Mouse (Mus musculus) urinary bladder, adult 2 months (tissue): ENCODE results near the gene Cabp1. TPM values are rescaled to one million over a fixed set of nuclear protein-coding genes. Genes with fewer than 3 reads are reported as not detected.
A peak's percentile ranks its signal among the peaks of the same experiment; 100 is the strongest.

Source experiments
- DNase-seq: peaks from one replicate; pipeline ENCODE4 v3.0.0; 2022; ENCODE audit warnings: low spot score
- polyA plus RNA-seq: library from polyadenylated mRNA; depleted of rRNA; stranded (reverse); fragments of >200 nt; gene quantifications from 2 replicates; pipeline ENCODE4 v1.2.3, GENCODE M21; 2012; rRNA removed

Gene Cabp1
- 3.6 and 3.9 TPM in 2 replicates for polyA plus RNA-seq

GRCm38 (mm10) chr5:115193669-115194625 lies at the start of gene Cabp1:
Gene Cabp1, minus strand, starts transcription at chr5:115194381.
- DNase-seq = no peak

- no peak for DNase-seq
Measured at GRCm38 (mm10) chr5:115240191-115240590, 46.0 kb upstream of the Cabp1 start.

DNA sequence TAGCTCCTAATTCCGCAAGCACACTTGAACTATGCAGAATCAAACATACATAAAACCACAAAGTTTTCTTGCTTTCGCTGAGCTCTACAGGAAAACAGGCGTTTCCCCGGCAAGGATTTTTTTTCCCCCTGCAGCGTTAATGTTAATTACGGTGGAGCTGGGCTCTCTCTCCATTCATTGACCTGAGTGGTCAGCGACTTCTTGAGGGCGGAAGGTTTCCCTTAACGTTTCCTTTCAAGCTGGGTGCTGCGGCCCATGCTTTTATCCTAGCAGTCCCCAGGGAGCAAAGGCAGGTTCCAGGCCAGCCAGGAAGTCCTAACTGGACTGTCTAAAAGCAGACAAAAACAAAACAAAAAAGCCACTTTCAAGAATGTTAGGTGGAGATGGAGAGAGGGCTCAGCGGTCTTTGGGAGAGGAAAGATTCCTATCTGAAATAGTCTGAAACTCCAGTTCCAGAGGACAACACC lies 44.6 kb upstream of the Cabp1 start:
- DNase-seq = no peak

GRCm38 (mm10) chr5:115237803-115238728 lies 43.9 kb upstream of the Cabp1 start:
- peak; percentile 86 for DNase-seq

DNA sequence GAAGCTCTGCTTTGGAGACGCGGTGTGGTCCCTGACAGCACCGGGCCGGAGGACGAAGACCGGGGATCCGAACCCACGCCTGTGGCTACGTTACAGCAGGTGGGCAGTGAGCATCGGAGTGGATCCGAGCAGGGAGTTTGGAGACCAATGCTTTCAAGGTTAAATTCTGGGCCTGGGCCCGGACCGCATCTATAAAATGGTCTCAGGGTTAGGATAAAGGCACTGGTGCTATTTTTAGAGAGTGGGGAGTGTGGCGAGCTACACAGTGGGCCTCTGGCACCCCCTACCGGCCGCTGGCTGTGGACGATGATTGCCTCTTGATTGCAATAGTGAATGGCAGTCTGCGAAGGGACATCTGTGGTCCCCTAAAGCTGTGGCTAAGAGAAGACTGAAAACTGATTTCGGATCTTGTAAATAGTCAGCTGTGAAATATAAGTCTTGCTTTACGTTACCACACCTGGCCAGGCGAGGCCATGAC lies 41.6 kb upstream of the Cabp1 start, which contains the start of gene Pop5:
TSS of gene Pop5 (plus strand) at position 51 of the 478 bp plus-strand sequence.
- peak; percentile 75 for DNase-seq

DNA sequence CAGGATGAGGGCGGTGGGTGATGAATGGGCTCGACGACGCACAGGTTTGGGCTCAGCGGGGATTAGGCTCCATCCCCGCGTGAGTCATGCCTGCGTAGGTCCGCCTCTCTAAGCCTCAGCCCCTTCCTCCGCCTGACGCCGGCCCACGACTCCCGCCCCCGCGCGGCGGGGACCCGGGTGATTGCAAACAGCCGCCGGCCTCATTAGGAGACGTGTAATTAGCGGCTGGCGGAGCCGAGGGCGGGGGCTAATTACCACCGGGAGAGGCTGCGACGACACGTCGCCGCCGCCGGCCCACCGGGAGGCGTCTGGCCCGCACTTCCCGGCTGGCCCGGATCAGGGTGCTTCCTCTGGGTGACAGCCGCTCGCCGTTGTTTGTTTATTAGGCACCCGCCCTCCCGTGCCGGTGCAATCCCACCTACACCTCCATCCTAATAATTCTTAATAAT lies 41.2 kb upstream of the Cabp1 start:
- peak; percentile 51 for DNase-seq

- no peak for DNase-seq
Measured at GRCm38 (mm10) chr5:115234519-115234918, 40.3 kb upstream of the Cabp1 start.

GRCm38 (mm10) chr5:115233031-115233780 lies 39.0 kb upstream of the Cabp1 start:
- DNase-seq = no peak

- DNase-seq = no peak
Measured at GRCm38 (mm10) chr5:115232516-115232915, 38.3 kb upstream of the Cabp1 start.

- DNase-seq = no peak
Measured at GRCm38 (mm10) chr5:115231552-115232120, 37.5 kb upstream of the Cabp1 start.

DNA sequence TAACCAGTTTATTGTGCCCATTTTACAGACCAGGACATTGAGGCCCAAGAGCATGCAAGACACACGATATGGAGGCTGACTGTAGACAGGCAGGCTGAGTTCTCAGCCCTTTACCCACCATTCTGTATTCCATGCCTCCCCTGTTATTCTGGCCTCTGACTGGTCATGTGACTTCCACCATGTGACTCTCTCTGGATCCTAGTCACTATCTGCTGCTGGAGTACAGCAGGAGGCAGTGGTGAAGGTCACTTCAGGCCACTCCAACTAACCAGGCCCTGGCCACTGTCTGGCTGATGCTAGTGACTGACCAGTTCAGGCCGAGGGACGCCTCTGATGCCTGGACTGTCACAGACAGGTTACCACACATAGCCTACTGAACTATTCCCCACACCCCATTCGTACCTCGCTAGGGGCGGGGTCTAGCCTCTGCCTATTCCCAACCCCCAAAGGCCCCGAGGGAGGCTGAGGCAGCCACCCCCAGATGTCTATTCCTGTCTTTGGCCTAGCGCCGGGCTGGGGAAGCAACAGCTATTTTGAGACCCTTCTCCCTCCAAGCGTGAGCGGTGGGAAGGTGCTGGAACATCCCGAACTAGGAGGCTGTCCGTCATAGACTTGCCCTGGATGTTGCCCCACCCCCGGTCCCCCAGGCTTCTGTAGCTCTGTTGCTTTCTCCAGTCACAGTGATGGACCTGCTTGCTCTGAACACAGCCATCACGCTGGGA lies 36.8 kb upstream of the Cabp1 start:
- no peak for DNase-seq

DNA sequence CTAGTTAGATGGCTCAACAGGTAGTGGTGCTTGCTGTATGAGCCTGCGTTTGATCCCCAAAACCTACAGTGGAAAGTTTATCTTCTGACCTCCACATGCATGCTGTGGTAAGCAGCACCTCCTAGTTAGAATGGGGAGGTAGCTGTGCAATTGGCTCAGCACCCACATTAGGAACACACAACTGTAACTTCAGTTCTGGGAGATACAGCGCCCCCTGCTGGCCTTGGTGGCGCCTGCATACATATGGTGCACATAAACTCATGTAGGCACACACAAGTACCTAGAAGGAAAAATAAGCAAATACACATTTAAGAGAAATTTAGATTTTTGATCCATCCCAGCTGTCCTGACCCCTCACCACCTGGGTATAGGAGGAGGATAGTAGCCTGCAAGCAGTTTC lies 28.3 kb upstream of the Cabp1 start:
- no peak for DNase-seq

GRCm38 (mm10) chr5:115220931-115221640 lies 26.9 kb upstream of the Cabp1 start:
- no peak for DNase-seq

DNA sequence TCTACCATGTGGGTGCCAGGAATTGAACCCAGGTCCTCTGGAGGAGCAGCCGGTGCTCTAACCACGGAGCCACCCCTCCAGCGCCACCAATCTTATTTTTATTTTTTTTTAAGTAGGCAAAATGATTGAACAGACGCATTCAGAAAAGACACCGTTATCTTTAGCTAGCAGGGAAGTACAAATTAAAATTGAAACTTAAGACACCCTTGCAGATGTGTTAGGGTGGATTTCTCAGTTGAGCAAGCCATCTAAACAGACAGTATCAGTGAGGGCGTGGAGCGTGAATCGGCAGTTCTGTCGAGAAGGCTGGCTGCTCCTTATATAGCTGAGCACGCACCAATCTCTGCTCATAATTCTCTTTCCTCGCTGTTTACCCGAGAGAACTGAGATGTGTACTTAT lies 23.8 kb upstream of the Cabp1 start:
- no peak for DNase-seq

GRCm38 (mm10) chr5:115215273-115216185 lies 21.3 kb upstream of the Cabp1 start:
- no peak for DNase-seq

DNA sequence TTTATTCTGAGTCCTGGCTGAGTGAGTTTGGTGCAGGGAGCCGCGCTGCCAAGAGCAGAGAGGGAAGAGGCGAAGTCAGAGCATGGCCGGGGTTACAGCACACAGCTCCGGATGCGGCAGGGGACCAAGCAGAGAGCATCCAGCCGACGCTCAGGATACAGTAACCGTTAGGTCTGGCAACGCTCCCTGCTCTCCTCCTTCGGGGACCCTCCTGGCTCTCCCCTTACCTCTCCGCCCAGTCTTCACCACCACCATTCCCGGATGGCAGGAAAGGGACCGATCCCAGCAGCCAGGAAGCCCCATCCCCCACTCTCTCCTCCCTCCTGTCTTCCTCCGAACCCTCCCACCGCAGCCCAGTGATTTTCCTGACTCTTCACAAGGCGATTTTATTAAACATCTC lies 20.7 kb upstream of the Cabp1 start:
- no peak for DNase-seq

GRCm38 (mm10) chr5:115212861-115213260 lies 18.7 kb upstream of the Cabp1 start:
- DNase-seq = no peak

DNA sequence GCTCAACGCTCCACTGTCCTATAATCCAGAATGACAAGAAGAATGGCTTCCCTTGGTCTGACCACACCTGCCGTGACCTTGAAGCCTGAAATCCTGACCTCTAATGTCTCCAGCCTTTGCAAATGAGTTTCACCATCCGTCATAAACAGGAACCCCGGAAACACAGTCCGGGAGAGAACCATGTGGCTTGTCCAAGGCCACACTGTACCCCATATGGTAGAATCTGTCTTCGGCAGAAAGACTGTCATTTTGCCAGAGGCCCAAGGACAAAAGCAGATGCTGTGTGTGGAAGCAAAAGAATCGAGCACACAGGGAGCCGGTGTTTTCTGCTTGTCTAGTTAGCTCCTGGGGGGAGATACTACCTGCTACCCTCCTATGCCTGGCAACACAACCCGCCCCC lies 18.3 kb upstream of the Cabp1 start:
- no peak for DNase-seq
